Mouse (Mus musculus): ENCODE results near the gene Mgat3. TPM values are rescaled to one million over a fixed set of nuclear protein-coding genes. Genes with fewer than 3 reads are reported as not detected.

Mgat3 gene
- total and polyA plus RNA-seq, 3 experiments, result 2.3 to 4.9 (median 3.5) TPM

GRCm38 (mm10) chr15:80259406-80260045, 86.0 kb downstream of the Mgat3 start:
- 70% methylated on average over 8 of the region's 8 CpGs for WGBS
- intact Hi-C loops (cut with DNase I), result loop anchor here (5.0 to 10.0 kb wide), 7 partner anchors 32 to 935 kb away; partner anchors contain the start of genes Adsl and Mrtfa
- Histone ChIP-seq H3K4me3 (no peak overlapping the region), H3K79me2 (replicated peaks; ENCODE audit: control insufficient read depth, insufficient read depth, low read length) (no peaks in the 10 kb centered on the region), H3K27me3 (ENCODE audit: control insufficient read depth, insufficient read depth, low read length) (no peaks in the 10 kb centered on the region), H3K36me3 (ENCODE audit: control insufficient read depth, insufficient read depth, low read length) (peaks cover 19% of the 10 kb centered on the region), H3K9ac (ENCODE audit: low read depth, low read length) (no peak overlapping the region), H3K27ac (no peak overlapping the region), H3K4me1 (ENCODE audit: control insufficient read depth, insufficient read depth, low read length) (peaks cover 12% of the 10 kb centered on the region)
- no peak for DNase-seq
- TF ChIP-seq POLR2A (IDR thresholded peaks at IDR 0.05; ENCODE audit: insufficient read depth, low read depth, low read length) (no peak), CTCF (IDR thresholded peaks at IDR 0.05) (no peak), EP300 (IDR thresholded peaks at IDR 0.05; ENCODE audit: insufficient read depth, low read depth, low read length) (no peak)

DNA sequence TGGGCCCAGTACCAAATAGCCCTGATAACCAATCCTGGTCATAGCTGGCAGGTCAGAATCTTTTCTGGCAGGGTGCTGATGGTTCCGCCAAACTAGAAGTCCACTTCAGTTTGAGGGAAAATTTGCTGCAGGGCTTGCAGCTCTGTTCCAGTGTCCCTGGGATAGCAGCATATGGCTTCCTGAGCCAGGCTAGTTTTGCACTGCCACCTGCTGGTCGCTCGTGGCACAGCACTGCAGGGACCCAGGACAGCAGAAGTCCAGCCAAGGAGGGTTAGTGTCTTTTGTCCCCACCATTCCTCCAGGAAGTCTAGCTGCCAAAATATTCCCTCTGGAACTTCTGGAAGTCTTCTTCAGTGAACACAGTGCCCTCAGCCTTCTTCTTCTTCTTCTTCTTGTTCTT, 87.2 kb downstream of the Mgat3 start:
- no peak overlapping the region for H3K9ac ChIP-seq (ENCODE audit: low read depth, low read length)
- no peak overlapping the region for H3K27ac ChIP-seq
- H3K27me3 ChIP-seq (ENCODE audit: control insufficient read depth, insufficient read depth, low read length), result no peaks in the 10 kb centered on the region
- no peak overlapping the region for H3K4me3 ChIP-seq
- WGBS, result 9% methylated on average over 3 of the region's 3 CpGs
- peaks cover 19% of the 10 kb centered on the region for H3K36me3 ChIP-seq (ENCODE audit: control insufficient read depth, insufficient read depth, low read length)
- no peak for TF ChIP-seq POLR2A (IDR thresholded peaks at IDR 0.05; ENCODE audit: insufficient read depth, low read depth, low read length)
- peak; percentile 82 for TF ChIP-seq EP300 (IDR thresholded peaks at IDR 0.05; ENCODE audit: insufficient read depth, low read depth, low read length)
- peak; percentile 98 for TF ChIP-seq CTCF (IDR thresholded peaks at IDR 0.05)
- intact Hi-C loops (cut with DNase I), result loop anchor here (5.0 to 10.0 kb wide), 5 partner anchors 33 to 684 kb away; partner anchors contain the start of gene Adsl
- H3K4me1 ChIP-seq (ENCODE audit: control insufficient read depth, insufficient read depth, low read length), result peaks cover 12% of the 10 kb centered on the region
- H3K79me2 ChIP-seq (replicated peaks; ENCODE audit: control insufficient read depth, insufficient read depth, low read length), result no peaks in the 10 kb centered on the region
- DNase-seq, result peak; percentile 79 to 89

GRCm38 (mm10) chr15:80261100-80261499, 87.6 kb downstream of the Mgat3 start:
- TF ChIP-seq POLR2A (IDR thresholded peaks at IDR 0.05; ENCODE audit: insufficient read depth, low read depth, low read length), result no peak
- no peak for TF ChIP-seq CTCF (IDR thresholded peaks at IDR 0.05)
- no peak for TF ChIP-seq EP300 (IDR thresholded peaks at IDR 0.05; ENCODE audit: insufficient read depth, low read depth, low read length)
- H3K79me2 ChIP-seq (replicated peaks; ENCODE audit: control insufficient read depth, insufficient read depth, low read length), result no peaks in the 10 kb centered on the region
- H3K27me3 ChIP-seq (ENCODE audit: control insufficient read depth, insufficient read depth, low read length), result no peaks in the 10 kb centered on the region
- peak in 1 of 2 experiments; percentile 26 for DNase-seq
- no peak overlapping the region for H3K27ac ChIP-seq
- intact Hi-C loops (cut with DNase I), result loop anchor here (5.0 to 10.0 kb wide), 5 partner anchors 34 to 684 kb away; partner anchors contain the start of gene Adsl
- 78% methylated on average over 7 of the region's 7 CpGs for WGBS
- peaks cover 12% of the 10 kb centered on the region for H3K4me1 ChIP-seq (ENCODE audit: control insufficient read depth, insufficient read depth, low read length)
- H3K36me3 ChIP-seq (ENCODE audit: control insufficient read depth, insufficient read depth, low read length), result peaks cover 19% of the 10 kb centered on the region
- H3K4me3 ChIP-seq, result no peak overlapping the region
- no peak overlapping the region for H3K9ac ChIP-seq (ENCODE audit: low read depth, low read length)

- peak within 1 kb of the TSS; percentile 87 for H3K4me3 ChIP-seq
- H3K9ac ChIP-seq (ENCODE audit: low read depth, low read length), result peak within 1 kb of the TSS; percentile 68
- H3K36me3 ChIP-seq (ENCODE audit: control insufficient read depth, insufficient read depth, low read length), result no peaks in the 10 kb centered on the region
- DNase-seq, result peak; percentile 90 to 91
- H3K4me1 ChIP-seq (ENCODE audit: control insufficient read depth, insufficient read depth, low read length), result no peaks in the 10 kb centered on the region; the same call in 1 of the 2 replicates
- intact Hi-C loops (cut with DNase I), result loop anchor here (5.0 to 10.0 kb wide), 5 partner anchors 37 to 681 kb away; partner anchors contain the start of gene Adsl
- H3K27me3 ChIP-seq (ENCODE audit: control insufficient read depth, insufficient read depth, low read length), result no peaks in the 10 kb centered on the region
- under 1% methylated on average over 66 of the region's 66 CpGs for WGBS
- peak within 1 kb of the TSS; percentile 87 for H3K27ac ChIP-seq
- TF ChIP-seq EP300 (IDR thresholded peaks at IDR 0.05; ENCODE audit: insufficient read depth, low read depth, low read length), result peak; percentile 57; the same call in 1 of the 2 replicates
- peak; percentile 78 for TF ChIP-seq POLR2A (IDR thresholded peaks at IDR 0.05; ENCODE audit: insufficient read depth, low read depth, low read length)
- TF ChIP-seq CTCF (IDR thresholded peaks at IDR 0.05), result no peak
- H3K79me2 ChIP-seq (replicated peaks; ENCODE audit: control insufficient read depth, insufficient read depth, low read length), result no peaks in the 10 kb centered on the region
Observed at GRCm38 (mm10) chr15:80263610-80264575, 90.4 kb downstream of the Mgat3 start, which contains the start of gene Rps19bp1. Rps19bp1 (minus strand) TSS chr15:80264315.

Other genes starting within 250 kb of the Mgat3 start
- gene Cbx7, start 202.6 kb upstream of the Mgat3 start, total RNA-seq (2021), result 10 to 100 TPM; 18.9 to 21.7 TPM
- 21.4 and 31.6 TPM in 2 replicates for gene Cbx7, start 202.6 kb upstream of the Mgat3 start, polyA plus RNA-seq (2012; rRNA removed)
- 10 to 100 TPM; 27.1 to 27.3 TPM for gene Pdgfb, start 158.7 kb upstream of the Mgat3 start, total RNA-seq (2021)
- 32.6 and 45.1 TPM in 2 replicates for gene Pdgfb, start 158.7 kb upstream of the Mgat3 start, polyA plus RNA-seq (2012; rRNA removed)
- gene Syngr1, start 82.4 kb upstream of the Mgat3 start, total RNA-seq (2021), result 10 to 100 TPM; 69.6 to 95.0 TPM
- 247 and 250 TPM in 2 replicates for gene Syngr1, start 82.4 kb upstream of the Mgat3 start, polyA plus RNA-seq (2012; rRNA removed)
- gene Rpl3, start 81.9 kb upstream of the Mgat3 start, total RNA-seq (2021), result 100 to 1,000 TPM; 137 to 150 TPM
- gene Rpl3, start 81.9 kb upstream of the Mgat3 start, polyA plus RNA-seq (2012; rRNA removed), result 201 and 230 TPM in 2 replicates
- 10 to 100 TPM; 17.8 to 24.5 TPM for gene Tab1, start 40.6 kb upstream of the Mgat3 start, total RNA-seq (2021)
- gene Tab1, start 40.6 kb upstream of the Mgat3 start, polyA plus RNA-seq (2012; rRNA removed), result 24.1 and 29.3 TPM in 2 replicates
- 10 to 100 TPM; 27.0 to 29.5 TPM for gene Mief1, start 60.3 kb downstream of the Mgat3 start, total RNA-seq (2021)
- gene Mief1, start 60.3 kb downstream of the Mgat3 start, polyA plus RNA-seq (2012; rRNA removed), result 12.2 and 17.3 TPM in 2 replicates
- 10 to 100 TPM; 10.3 to 29.5 TPM for gene AC140267.1, start 62.1 kb downstream of the Mgat3 start, total RNA-seq (2021)
- not detected in 2 replicates for gene AC140267.1, start 62.1 kb downstream of the Mgat3 start, polyA plus RNA-seq (2012; rRNA removed)
- 10 to 100 TPM; 69.6 to 78.5 TPM for gene Atf4, start 81.5 kb downstream of the Mgat3 start, total RNA-seq (2021)
- 65.6 and 108 TPM in 2 replicates for gene Atf4, start 81.5 kb downstream of the Mgat3 start, polyA plus RNA-seq (2012; rRNA removed)
- 10 to 100 TPM; 15.6 to 16.4 TPM for gene Rps19bp1, start 90.6 kb downstream of the Mgat3 start, total RNA-seq (2021)
- gene Rps19bp1, start 90.6 kb downstream of the Mgat3 start, polyA plus RNA-seq (2012; rRNA removed), result 12.2 and 12.7 TPM in 2 replicates
- under 1 TPM; 0.09 to 0.34 TPM for gene Cacna1i, start 113.5 kb downstream of the Mgat3 start, total RNA-seq (2021)
- gene Cacna1i, start 113.5 kb downstream of the Mgat3 start, polyA plus RNA-seq (2012; rRNA removed), result 0.12 and 0.21 TPM in 2 replicates